Mouse (Mus musculus) hematopoietic stem cell, adult 5-6 weeks (primary cell): ENCODE data around the gene Prpf31. TPM values are rescaled to one million over a fixed set of nuclear protein-coding genes. Genes with fewer than 3 reads are reported as not detected.

ENCODE experiments used
- ATAC-seq, 2 experiments: fragments of 125-278 bp in 1 of 2; replicated peaks in 1 of 2; 2 replicates each; pipeline ENCODE4 v1.8.0; 2016 to 2017; ENCODE audit warnings: inconsistent platforms in 2 of 2, mild to moderate bottlenecking in 2 of 2, moderate number of reproducible peaks in 2 of 2, low read depth in 1 of 2, moderate TSS enrichment in 1 of 2; ENCODE audit not compliant: low FRiP score in 2 of 2, poor library complexity in 2 of 2, severe bottlenecking in 2 of 2, insufficient read depth in 1 of 2, low TSS enrichment in 1 of 2
- total RNA-seq: library from RNA; stranded (forward); fragments of 172-1452, 232-1000 nt; gene quantifications from 2 replicates; pipeline ENCODE4 v1.2.3, GENCODE M21; 2017

Gene Prpf31
- total RNA-seq, 1 experiment from 2014 or later: 106 TPM

- peak in 1 of 2 experiments; percentile 15; a peak in 1 of 4 replicates for ATAC-seq
Measured at GRCm38 (mm10) chr7:3666921-3667391, 37.2 kb downstream of the Prpf31 start.

- ATAC-seq: peak; percentile 96
Measured at GRCm38 (mm10) chr7:3674507-3675227, 44.9 kb downstream of the Prpf31 start.

- ATAC-seq: no peak
Measured at GRCm38 (mm10) chr7:3675228-3675548, 45.4 kb downstream of the Prpf31 start.

- no peak for ATAC-seq
Measured at GRCm38 (mm10) chr7:3676371-3676770, 46.6 kb downstream of the Prpf31 start.

GRCm38 (mm10) chr7:3677342-3677741 lies 47.6 kb downstream of the Prpf31 start, which contains the start of gene Tmc4:
Tmc4 (minus strand) TSS chr7:3677553.
- ATAC-seq: no peak

GRCm38 (mm10) chr7:3683908-3684550 lies 54.2 kb downstream of the Prpf31 start:
- ATAC-seq: no peak

GRCm38 (mm10) chr7:3684698-3685097 lies 54.9 kb downstream of the Prpf31 start:
- no peak for ATAC-seq

- ATAC-seq: no peak
Measured at GRCm38 (mm10) chr7:3685400-3686187, 55.8 kb downstream of the Prpf31 start.

GRCm38 (mm10) chr7:3691919-3692318 lies 62.1 kb downstream of the Prpf31 start:
- no peak for ATAC-seq

Other genes with a start within 250 kb of the Prpf31 start
- gene Cacng8, start 239.3 kb upstream of the Prpf31 start, total RNA-seq: 3.9 TPM in 1 of 2 replicates, not detected in the other
- not detected in 2 replicates for gene Cacng6, start 205.8 kb upstream of the Prpf31 start, total RNA-seq
- 1.4 and 2.1 TPM in 2 replicates for gene Tarm1, start 127.4 kb upstream of the Prpf31 start, total RNA-seq
- gene Oscar, start 13.8 kb upstream of the Prpf31 start, total RNA-seq: 0.20 TPM in 1 of 2 replicates, not detected in the other
- 150 and 232 TPM in 2 replicates for gene Ndufa3, start 12.6 kb upstream of the Prpf31 start, total RNA-seq
- gene Tfpt, start 56 bp upstream of the Prpf31 start, total RNA-seq: 22.8 and 25.9 TPM in 2 replicates
- 20.8 and 22.3 TPM in 2 replicates for gene Cnot3, start 15.3 kb downstream of the Prpf31 start, total RNA-seq
- 11.1 and 15.4 TPM in 2 replicates for gene Leng1, start 35.9 kb downstream of the Prpf31 start, total RNA-seq
- 6.4 and 6.7 TPM in 2 replicates for gene Tmc4, start 47.6 kb downstream of the Prpf31 start, total RNA-seq
- gene Tsen34, start 62.9 kb downstream of the Prpf31 start, total RNA-seq: 29.4 and 41.6 TPM in 2 replicates
- 25.3 and 28.2 TPM in 2 replicates for gene Mboat7, start 63.5 kb downstream of the Prpf31 start, total RNA-seq
- gene Rps9, start 74.0 kb downstream of the Prpf31 start, total RNA-seq: 1,808 and 2,399 TPM in 2 replicates
- 5.6 and 14.5 TPM in 2 replicates for gene Pirb, start 90.4 kb downstream of the Prpf31 start, total RNA-seq
- gene Gm15448, start 195.7 kb downstream of the Prpf31 start, total RNA-seq: 0.69 and 0.74 TPM in 2 replicates
- 6.4 TPM in 1 of 2 replicates, not detected in the other for gene Pira2, start 215.1 kb downstream of the Prpf31 start, total RNA-seq